Mouse (Mus musculus) cerebellum, adult (tissue): ENCODE measurements around the gene Cenpp.
"Not testable (repeated sequence)": the region's sequence is repeated elsewhere in the genome, so short reads cannot be mapped to it uniquely, and the experiment has no call there.

Experiments
- ATAC-seq: cut with Nextera tagmentation; 2 replicates; pipeline ENCODE4 v1.9.2; 2017; ENCODE audit warnings: mild to moderate bottlenecking, moderate library complexity, mixed read lengths; ENCODE audit not compliant: insufficient number of reproducible peaks, low FRiP score, low TSS enrichment

The Cenpp gene

DNA sequence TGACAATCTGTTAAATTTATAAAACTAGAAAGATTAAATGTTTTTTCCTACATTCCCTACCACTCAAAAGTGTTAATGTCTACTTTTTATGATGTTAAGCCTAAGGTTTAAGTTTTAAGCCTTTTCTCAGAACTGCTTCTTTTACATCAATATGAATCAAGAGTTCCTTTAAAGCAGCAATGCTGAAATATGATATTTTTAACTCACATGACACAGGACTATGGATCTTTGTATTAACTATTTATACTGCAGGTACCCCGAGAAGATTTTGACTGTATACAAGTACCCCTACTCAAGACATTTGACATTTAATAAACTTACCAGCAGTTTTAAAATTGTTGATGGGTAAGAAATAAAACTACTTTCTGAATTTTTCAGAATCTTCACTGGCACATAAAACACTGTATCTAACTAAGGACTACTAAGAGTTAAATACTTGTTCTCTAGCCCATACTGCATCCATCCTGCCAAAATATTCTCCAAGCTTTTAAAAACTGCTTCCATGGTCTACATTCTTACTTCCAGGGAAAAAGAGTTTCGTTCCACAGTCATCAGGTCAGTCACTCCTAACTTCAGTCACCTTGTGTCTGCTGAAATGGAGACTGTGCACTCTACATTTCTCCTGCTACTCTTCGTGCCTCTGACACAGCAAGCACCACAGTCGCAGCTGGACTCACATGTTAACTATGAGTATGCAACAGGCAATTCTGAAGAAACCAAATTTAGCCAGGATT is 43.8 kb downstream of the Cenpp start:
- no peak for ATAC-seq

DNA sequence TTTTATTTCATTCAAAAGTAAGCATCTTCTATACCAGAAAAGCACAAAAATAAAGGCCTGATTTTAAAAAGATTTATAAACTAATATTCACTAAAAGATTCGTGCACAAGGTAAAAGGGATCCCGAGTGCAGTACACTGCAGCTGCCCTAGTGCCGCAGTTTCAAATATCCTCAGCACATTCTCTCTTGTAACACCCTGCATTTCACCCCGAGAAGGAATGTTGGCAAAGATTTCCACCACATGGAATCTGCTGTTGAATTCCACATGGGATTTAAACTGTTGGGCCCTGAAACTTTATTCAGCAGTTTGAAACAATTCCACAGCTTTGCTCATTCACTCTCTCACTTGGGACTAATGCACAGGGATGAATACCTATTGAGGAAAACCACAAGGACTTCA is 44.9 kb downstream of the Cenpp start, which contains the start of gene Ogn:
Gene Ogn (plus strand): TSS at position 333 of the 400 bp plus-strand sequence.
- ATAC-seq, result no peak

DNA sequence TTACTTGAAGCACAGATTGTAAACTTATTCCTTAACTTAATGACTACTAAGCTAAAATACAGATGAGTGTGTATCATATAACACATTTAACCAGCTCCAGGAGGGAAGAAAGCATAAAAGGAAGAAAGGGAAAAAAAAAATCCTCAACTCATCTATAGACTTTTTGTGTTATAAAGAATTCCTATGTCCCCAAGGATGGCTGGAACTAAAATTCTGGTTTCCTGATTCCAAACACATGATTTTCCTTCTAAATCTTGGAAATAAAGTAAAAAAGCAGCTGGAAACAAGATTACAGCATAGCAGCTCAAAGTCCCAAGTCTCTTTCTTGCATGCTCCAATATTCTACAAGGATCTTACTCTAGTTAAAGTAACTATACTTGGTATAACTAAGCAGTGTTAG is 49.0 kb downstream of the Cenpp start:
- ATAC-seq, result no peak

DNA sequence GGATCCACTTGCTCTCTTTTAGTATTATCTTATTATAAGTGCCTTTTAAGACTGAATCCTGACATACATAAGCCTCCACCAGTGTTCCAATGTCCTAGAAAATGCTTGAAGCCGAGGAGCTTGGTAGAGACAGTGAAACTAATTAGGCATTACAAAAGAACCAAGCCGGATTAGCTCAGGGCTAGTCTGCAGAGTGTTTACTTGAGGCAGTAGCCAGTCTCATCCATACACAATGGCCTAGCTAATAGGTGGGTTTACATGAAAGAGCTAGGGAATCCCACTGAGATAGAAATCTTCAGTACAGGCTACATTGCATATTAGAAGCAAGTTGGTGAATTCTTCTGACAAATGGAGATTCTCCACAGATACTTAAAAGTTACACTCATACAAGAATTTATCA is 50.0 kb downstream of the Cenpp start:
- ATAC-seq, result not testable (repeated sequence)

DNA sequence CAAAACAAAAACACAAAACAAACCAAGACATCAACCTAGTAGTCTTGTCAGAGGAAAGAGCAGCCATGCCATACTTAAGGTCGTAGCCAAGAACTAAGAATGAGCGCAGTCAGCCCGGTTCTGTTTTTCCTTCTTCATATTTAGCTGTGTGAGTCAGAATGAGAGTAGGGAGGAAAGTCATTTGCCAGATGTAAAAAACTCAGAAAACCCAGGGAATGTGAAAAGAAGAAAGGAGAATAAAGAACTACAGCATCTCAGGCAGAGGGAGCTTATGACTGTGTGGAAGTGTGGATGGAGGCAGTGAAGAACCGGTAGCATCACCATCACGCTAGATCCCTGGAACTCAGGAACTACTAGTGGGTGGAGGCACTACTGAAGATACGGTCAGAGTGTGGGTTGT is 66.5 kb downstream of the Cenpp start:
- ATAC-seq, result no peak

DNA sequence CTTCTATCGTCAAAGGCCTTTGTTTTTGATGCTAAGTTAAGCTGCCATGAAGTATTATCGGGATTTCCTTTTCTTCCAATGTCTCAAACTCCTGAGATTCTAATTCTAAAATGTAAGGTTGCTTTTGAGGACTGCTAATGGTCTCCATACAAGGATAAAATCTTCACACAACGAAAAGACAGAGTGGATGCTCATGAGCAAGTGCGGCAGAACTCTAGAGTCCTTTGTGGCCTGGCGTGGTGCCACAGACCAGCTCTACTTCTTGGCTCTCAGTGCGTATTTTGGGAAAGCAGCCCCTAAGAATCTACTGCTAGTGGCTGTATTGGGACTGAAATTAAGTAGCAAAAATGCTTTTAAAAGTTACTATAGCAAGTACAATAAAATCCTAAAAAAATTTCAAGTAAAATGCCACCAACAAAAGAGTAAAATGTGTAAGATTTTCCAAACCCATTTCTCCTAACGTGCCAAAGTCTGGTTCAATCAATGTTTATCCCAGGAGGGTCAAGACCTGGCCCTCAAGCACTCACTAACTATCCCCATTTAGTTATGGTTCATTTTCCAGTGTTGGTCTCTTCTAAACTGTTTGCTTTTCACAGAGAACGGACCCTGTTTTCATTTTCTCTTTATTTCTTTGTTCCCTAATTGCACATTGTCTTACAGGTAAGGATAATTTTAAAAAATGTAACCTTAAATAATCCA is 68.1 kb downstream of the Cenpp start:
- no peak for ATAC-seq

DNA sequence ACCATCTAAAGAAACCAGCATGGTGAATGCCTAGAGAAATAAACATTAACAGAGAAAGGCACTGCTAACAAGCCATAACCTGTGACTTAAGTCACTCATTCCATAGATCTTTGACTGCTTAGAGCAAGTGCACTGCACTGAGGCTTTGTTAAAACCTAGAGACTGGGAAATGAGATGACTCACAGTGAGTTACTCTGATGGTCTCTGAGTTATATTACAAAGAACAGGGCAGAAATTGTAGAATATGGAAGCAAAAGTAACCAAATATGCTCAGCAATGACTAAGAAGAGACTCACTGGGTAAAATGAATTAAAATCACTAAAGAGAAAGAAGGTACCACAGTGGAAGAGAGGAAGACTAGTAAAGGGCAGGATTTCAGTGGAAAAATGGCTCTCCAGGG is 68.7 kb downstream of the Cenpp start:
- no peak for ATAC-seq

DNA sequence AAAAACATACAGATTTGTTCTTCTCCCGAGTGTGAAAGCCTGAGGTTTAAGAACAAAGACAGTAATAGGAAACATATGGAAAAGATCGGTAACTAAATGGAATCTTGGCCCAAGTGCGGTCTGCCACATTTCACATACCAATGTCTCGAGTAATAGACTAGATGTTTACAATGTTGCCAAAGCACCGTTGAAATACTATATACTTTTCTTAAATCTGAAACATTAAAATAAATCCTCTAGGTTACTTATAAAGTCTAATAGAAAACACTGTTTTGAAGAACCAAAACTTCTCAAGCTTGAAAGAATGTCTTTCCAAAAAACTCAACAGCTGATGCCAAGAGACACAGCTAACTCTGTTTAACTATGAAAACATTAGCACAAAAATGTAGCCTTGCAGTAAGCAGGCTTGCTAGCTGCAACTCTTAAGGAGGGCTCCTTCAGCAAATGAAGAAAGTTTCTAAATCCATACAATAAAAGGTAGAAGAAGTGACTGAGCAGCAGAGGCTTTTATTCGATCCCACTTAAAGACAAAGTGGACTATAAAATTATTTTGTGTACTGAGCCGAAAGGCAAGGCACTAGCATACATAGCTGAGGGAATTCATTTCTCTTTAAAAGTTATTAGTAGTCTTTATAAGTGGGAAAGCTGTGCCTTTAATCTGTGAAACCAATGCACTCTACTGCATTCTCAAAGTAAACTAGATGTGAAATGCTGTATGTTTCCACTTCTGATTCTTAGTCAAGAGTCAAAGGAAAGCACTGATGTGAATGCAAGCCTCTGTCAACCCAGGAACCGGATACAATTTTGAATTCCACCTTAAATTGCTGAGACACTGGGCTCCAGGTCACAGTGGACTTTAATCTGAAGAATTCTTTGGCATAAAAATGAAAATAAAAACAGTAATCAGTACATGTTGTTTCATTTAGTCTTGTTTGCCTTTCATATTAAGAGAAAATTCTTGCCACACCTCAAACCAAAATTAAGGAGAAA is 70.7 kb downstream of the Cenpp start, which contains the start of gene Omd:
Gene Omd (plus strand): TSS at position 922 of the 990 bp plus-strand sequence.
- no peak for ATAC-seq

DNA sequence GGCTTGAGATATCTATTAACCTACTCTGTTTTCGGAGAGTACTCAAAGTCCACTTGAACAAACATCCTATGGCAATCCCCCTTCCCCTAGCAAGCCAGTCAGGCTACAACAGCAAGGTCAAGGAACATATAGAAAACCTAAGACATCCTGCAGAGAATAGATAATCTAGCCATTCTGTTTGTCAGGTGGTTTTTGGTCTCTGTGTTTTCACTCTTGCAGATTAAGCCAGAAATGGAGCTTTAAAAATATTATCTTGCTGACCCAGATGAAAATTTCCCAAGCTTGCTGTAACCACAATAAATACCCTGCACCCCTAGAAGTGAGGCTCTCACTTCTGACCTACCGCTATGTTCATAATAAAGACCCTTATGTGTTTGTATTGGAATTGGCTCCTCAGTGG is 81.2 kb downstream of the Cenpp start:
- no peak for ATAC-seq

DNA sequence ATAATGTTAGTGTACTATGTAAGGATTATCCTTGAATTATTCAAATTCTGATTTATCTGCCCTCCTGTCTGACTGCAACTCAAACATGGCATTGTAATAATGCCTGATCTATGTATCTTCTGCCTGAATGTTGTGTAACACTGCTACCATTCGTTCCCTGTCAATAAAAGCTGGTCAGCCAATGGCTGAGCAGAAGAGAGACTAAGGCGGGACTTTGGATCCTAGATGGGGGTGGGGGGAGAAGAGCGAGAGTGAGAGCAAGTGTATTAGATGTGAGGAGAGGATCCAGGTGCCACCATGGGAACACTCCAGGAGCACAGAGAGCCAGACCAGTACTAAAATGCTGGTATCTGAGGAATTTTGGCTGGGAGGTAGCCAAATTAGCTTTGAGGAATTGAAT is 82.2 kb downstream of the Cenpp start:
- ATAC-seq, result no peak

DNA sequence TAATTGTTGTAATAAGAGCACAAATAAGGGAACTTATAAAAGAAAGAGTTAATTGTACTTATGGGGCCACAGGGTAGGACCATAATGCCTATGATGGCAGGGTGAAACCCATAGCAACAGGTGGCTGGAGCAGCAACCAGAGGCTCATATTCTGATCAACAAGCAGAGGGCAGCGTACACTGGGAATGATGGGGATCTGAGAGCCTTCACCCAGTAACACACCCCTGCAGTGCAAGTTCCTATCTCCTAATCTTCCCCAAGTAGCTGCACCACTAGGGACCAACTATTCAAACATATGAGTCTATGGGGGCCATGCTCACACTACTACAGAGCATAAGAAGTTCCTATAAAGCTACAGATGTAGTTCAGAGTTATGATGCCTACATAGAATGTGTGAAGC is 88.2 kb downstream of the Cenpp start:
- ATAC-seq, result no peak

DNA sequence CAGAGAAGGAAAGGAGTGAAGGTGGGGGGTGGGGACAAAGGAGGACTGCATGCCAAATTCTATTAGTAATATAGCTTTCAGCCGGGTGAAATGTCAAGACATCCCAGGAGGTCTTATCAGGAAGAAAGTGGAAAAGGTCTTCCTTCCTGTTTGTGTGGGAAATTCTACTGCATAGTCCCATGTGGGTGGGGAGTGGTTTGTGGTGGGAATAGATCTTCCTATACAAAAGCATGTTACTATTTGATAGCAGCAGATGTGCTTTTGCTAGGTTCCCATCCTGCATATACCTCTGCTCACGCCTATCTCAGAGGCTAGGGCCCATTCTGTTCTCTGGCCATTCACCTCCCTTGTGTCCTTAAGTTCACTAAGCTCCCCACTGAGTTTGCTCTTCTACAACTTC is 91.7 kb downstream of the Cenpp start:
- no peak for ATAC-seq

DNA sequence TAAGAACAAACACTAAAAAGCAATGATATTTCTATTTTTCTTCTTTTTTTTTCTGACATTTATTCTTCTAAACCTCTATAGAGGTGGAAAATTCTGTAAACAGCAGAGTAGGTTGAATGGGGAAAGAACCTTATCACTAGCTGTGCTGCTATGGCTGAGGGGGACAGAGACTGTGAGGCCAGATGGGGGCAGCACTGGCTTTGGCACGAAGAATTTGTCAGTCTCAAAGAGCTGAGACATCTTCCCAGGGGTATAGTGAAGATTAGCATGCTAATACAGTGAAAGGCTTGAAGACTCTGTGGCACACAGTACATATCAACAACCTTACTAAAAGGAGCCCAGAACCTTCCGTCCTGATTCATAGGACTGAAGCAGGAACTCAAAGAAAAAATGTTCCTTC is 93.4 kb downstream of the Cenpp start:
- ATAC-seq, result no peak

DNA sequence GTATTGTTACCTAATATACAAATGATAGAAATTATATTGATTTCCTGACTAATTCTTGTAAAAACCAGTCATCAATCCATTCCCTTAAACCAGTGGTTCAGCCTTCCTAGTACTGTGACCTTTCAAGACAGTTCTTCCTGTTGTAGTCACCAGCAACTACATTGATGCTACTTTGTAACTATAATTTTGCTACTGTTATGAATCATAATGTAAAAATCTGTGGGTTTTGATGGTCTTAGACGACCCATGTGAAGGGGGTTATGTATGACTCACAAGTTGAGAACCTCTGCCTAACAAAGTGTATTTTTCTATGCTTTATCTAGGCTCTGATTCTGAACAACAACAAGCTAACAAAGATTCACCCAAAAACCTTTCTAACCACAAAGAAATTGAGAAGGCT is 95.7 kb downstream of the Cenpp start:
- ATAC-seq, result no peak

DNA sequence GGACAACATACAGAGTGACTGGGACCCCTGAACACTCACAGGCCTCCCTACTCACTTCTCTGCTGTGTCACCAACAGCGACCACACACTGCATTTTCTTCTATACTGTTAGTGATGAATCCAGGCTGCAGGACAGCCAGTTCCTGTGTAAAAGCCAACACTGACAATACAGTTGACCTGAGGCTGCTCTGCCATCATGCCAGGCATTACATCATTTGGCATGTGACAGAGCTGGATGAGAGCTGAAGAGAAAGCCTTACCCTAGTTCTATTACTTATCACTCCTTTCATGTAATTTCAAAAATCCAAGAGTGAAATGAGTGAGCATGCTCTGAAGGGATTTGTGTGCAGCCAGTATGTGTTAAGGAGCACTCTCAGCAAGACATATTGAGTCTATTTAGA is 96.4 kb downstream of the Cenpp start:
- ATAC-seq, result 0 out of 2 replicates have a peak, but pooled peaks have one; percentile 26

DNA sequence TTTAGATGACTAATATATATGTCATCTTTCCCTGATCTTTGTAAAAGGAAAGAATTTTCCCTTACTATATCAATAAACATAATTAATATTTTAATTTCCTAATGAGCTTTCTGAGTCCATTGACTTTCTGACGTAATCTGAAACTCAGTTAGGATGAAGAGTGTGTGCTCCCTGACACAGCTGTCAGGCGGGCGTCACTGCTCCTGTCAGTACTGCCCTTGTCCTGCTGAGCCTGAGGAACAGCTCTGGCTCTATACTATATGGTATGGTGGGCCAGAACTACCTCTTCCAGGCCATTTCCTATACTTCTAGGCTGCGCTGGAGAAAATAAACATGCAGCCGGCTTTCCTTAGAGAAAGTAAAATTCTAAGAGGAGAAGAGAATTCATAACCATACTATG is 98.1 kb downstream of the Cenpp start:
- ATAC-seq, result no peak

DNA sequence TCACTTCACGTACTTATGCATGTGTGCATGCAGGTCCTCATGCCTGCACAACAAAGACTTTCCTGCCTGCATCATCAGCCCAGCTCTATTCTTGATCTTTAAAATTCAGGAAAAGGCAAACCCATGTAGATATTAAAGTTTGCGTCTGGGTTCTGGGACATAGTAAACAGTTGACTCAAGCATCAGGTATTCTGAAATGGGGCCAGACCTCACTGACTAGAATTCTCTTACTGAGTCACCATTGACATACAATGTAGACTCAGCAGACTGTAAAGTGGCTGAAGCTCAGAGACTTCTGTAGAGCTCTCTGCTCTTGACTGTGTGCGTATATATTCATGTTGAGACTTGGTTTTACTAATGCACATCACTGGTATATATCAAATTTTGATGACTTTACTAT is 103.0 kb downstream of the Cenpp start:
- no peak for ATAC-seq

DNA sequence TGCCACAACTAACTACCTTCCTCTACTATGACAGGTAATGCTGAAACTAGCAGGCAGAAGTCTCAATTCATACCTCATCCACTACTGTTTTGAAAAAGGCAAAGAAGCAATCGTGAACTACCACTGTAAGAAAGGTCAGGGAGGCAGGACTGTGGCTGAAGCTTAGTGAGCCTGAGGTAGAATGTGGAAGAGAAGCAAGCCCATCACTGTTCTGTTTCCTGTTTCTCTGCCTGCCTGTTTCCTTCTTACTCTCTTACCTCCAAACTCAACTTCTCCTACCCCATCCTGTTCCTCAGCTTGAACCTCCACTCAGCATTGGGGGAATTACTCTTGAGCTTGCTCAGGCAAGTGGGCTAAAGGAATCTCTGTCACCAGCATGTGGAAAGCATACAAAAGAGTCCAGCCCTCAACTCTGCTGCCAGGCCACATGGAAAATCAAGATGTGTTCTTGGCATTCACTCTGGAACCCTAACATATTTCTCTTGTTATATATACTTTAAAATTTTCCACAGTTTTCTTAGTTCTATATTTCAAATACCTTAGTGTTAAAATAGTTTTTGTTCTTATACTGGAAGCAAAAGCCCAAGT is 104.9 kb downstream of the Cenpp start:
- ATAC-seq, result no peak

DNA sequence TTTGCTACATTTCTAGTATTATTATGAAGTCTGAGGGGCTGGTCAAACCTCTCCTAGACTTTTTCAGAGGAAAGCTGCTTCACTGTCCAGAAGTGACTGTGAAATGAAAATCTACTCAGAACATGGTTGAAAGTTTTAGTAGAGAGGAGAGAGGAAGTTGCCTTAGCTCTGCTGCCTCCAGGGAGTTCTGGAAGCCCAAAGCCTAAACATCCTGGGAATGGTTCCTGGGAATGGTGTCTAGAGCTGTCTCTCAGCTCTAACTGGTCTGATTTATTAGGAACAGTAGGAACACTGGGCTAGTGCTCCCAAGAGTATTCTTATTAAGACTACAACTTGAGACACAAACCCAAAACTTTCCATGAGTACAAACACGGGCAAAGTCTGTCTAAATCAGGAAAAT is 106.1 kb downstream of the Cenpp start:
- no peak for ATAC-seq

DNA sequence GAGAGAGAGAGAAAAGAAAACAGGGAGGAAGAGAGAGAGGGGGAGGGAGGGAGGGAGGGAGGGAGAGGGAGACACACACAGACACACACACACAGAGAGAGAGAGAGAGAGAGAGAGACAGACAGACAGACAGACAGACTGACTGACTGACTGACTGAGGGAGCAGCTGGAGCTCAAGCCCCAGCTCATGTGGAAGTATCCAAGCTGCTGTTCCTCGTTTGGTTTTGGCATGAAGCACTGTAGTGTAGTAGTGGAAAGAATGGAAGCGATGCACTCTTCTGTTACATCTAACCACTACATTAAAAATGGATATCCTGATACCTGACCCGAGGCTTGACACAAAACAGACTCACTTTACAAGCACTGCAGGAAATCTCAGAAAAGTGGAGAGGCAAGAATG is 106.9 kb downstream of the Cenpp start:
- no peak for ATAC-seq
